Comparison of ENCODE assay signal across 8 mouse cellular contexts in genomic region chr2:167502554-167503252, GRCm38 (mm10). TPM values are rescaled to one million over a fixed set of nuclear protein-coding genes. Genes with fewer than 3 reads are reported as not detected.
DNase-seq lines count a peak whose midpoint lies in the region; ATAC-seq lines count a peak whose summit lies in the region.

No protein-coding gene starts in this region.

- H3K36me3 ChIP-seq in limb, embryonic 10.5 days = peaks cover 33% of the 10 kb centered on the region
- H3K36me3 ChIP-seq in neural tube, embryonic 12.5 days = peaks cover 12% of the 10 kb centered on the region

- H3K4me3 ChIP-seq in limb, embryonic 10.5 days = peak overlapping the region; percentile 100
- peak overlapping the region; percentile 98 for H3K4me3 ChIP-seq in neural tube, embryonic 12.5 days

- peak overlapping the region; percentile 90 for H3K4me2 ChIP-seq in neural tube, embryonic 12.5 days (replicated peaks)

- no peaks in the 10 kb centered on the region for H3K9me3 ChIP-seq in limb, embryonic 10.5 days (replicated peaks)
- no peaks in the 10 kb centered on the region for H3K9me3 ChIP-seq in neural tube, embryonic 12.5 days

- H3K27me3 ChIP-seq in limb, embryonic 10.5 days (ENCODE audit: low read depth, poor library complexity, severe bottlenecking) = no peaks in the 10 kb centered on the region
- H3K27me3 ChIP-seq in neural tube, embryonic 12.5 days (replicated peaks) = no peaks in the 10 kb centered on the region; the same call in 1 of the 2 replicates

- peaks cover 33% of the 10 kb centered on the region for H3K4me1 ChIP-seq in limb, embryonic 10.5 days
- peaks cover 31% of the 10 kb centered on the region for H3K4me1 ChIP-seq in neural tube, embryonic 12.5 days

- 50% methylated on average over 13 of the region's 13 CpGs for WGBS in limb, embryonic 10.5 days
- WGBS in neural tube, embryonic 12.5 days = 53% methylated on average over 13 of the region's 13 CpGs

- no peak overlapping the region for H3K9ac ChIP-seq in neural tube, embryonic 12.5 days

- peak overlapping the region; percentile 98 for H3K27ac ChIP-seq in limb, embryonic 10.5 days
- H3K27ac ChIP-seq in neural tube, embryonic 12.5 days = no peak overlapping the region

- no peak for ATAC-seq in neural tube, embryonic 12.5 days (ENCODE audit: low FRiP score, low read depth)

- DNase-seq in cerebellum, adult 11-12 months = peak; percentile 41
- DNase-seq in cerebellum, postnatal 36 days = no peak
- peak; percentile 31 for DNase-seq in thymus, postnatal 14 days
- no peak for DNase-seq in thymus, postnatal 36 days
- no peak for DNase-seq in limb, embryonic 10.5 days (ENCODE audit: low spot score)
- no peak for DNase-seq in spleen, postnatal 10 days (ENCODE audit: low spot score in 2 of 2)
- DNase-seq in layer of hippocampus, adult 11-12 months (ENCODE audit: low spot score) = no peak

RNA-seq across cellular contexts. Expression of gene Spata2, which starts 10.0 kb away (rescaled TPM):
- polyA plus RNA-seq in limb, embryonic 10.5 days (2016; fragmentation: Nextera tagmentation; extraction: Ambion mirVana) = 19.5 and 21.5 TPM in 2 replicates
- 24.2 and 25.7 TPM in 2 replicates for polyA plus RNA-seq in neural tube, embryonic 12.5 days (2016; fragmentation: Nextera tagmentation; extraction: Ambion mirVana)

RNA-seq across cellular contexts. Expression of gene Rnf114, which starts 10.3 kb away (rescaled TPM):
- polyA plus RNA-seq in limb, embryonic 10.5 days (2016; fragmentation: Nextera tagmentation; extraction: Ambion mirVana) = 130 and 131 TPM in 2 replicates
- 130 and 134 TPM in 2 replicates for polyA plus RNA-seq in neural tube, embryonic 12.5 days (2016; fragmentation: Nextera tagmentation; extraction: Ambion mirVana)

RNA-seq across cellular contexts. Expression of gene Snai1, which starts 35.3 kb away (rescaled TPM):
- 94.9 and 118 TPM in 2 replicates for polyA plus RNA-seq in limb, embryonic 10.5 days (2016; fragmentation: Nextera tagmentation; extraction: Ambion mirVana)
- 21.7 and 23.2 TPM in 2 replicates for polyA plus RNA-seq in neural tube, embryonic 12.5 days (2016; fragmentation: Nextera tagmentation; extraction: Ambion mirVana)

Comparison
In these comparisons a context has a peak if more than half of its experiments do, and no peak if none do; other contexts are left out.
1. DNase-seq: peak in cerebellum, adult 11-12 months (single experiment) and thymus, postnatal 14 days (single experiment); none in cerebellum, postnatal 36 days (0 of 2), thymus, postnatal 36 days (0 of 2), limb, embryonic 10.5 days (single experiment), spleen, postnatal 10 days (0 of 2) and layer of hippocampus, adult 11-12 months (single experiment).